Mouse (Mus musculus): ENCODE measurements around the gene Plxdc2. TPM values are rescaled to one million over a fixed set of nuclear protein-coding genes. Genes with fewer than 3 reads are reported as not detected.
"Not testable (repeated sequence)": the region's sequence is repeated elsewhere in the genome, so short reads cannot be mapped to it uniquely, and the experiment has no call there.

Gene Plxdc2
- polyA plus RNA-seq, 1 experiment from 2014 or later, result 27.5 TPM

- Histone ChIP-seq H3K4me1 (replicated peaks) (no peaks in the 10 kb centered on the region), H3K4me2 (no peak overlapping the region), H3K27ac (replicated peaks) (no peak overlapping the region), H3K9me3 (no peaks in the 10 kb centered on the region), H3K36me3 (no peaks in the 10 kb centered on the region), H3K27me3 (no peaks in the 10 kb centered on the region), H3K9ac (no peak overlapping the region), H3K4me3 (no peak overlapping the region)
- no peak for ATAC-seq (ENCODE audit: low FRiP score, low read depth)
- 79% methylated on average over 6 of the region's 6 CpGs for WGBS
Observed at GRCm38 (mm10) chr2:16709885-16710284, 353.8 kb downstream of the Plxdc2 start.

- no peaks in the 10 kb centered on the region for H3K27me3 ChIP-seq
- no peak for ATAC-seq (ENCODE audit: low FRiP score, low read depth)
- no peak overlapping the region for H3K9ac ChIP-seq
- H3K4me1 ChIP-seq (replicated peaks), result no peaks in the 10 kb centered on the region
- no peak overlapping the region for H3K27ac ChIP-seq (replicated peaks)
- H3K4me3 ChIP-seq, result no peak overlapping the region
- no peak overlapping the region for H3K4me2 ChIP-seq
- WGBS, result 85% methylated on average over 5 of the region's 5 CpGs
- no peaks in the 10 kb centered on the region for H3K9me3 ChIP-seq
- H3K36me3 ChIP-seq, result no peaks in the 10 kb centered on the region
Observed at GRCm38 (mm10) chr2:16731033-16731432, 374.9 kb downstream of the Plxdc2 start.

- H3K9me3 ChIP-seq, result no peaks in the 10 kb centered on the region
- no peak for ATAC-seq (ENCODE audit: low FRiP score, low read depth)
- no peaks in the 10 kb centered on the region for H3K27me3 ChIP-seq
- no peak overlapping the region for H3K4me3 ChIP-seq
- no peak overlapping the region for H3K27ac ChIP-seq (replicated peaks)
- no peaks in the 10 kb centered on the region for H3K36me3 ChIP-seq
- H3K9ac ChIP-seq, result no peak overlapping the region
- H3K4me2 ChIP-seq, result no peak overlapping the region
- 94% methylated on average over 2 of the region's 2 CpGs for WGBS
- H3K4me1 ChIP-seq (replicated peaks), result no peaks in the 10 kb centered on the region
Observed at GRCm38 (mm10) chr2:16734381-16734780, 378.3 kb downstream of the Plxdc2 start.

GRCm38 (mm10) chr2:16738241-16738640, 382.1 kb downstream of the Plxdc2 start:
- Histone ChIP-seq H3K36me3 (no peaks in the 10 kb centered on the region), H3K4me2 (no peak overlapping the region), H3K9ac (no peak overlapping the region), H3K27me3 (no peaks in the 10 kb centered on the region), H3K27ac (replicated peaks) (no peak overlapping the region), H3K4me3 (no peak overlapping the region), H3K4me1 (replicated peaks) (no peaks in the 10 kb centered on the region), H3K9me3 (no peaks in the 10 kb centered on the region)
- ATAC-seq (ENCODE audit: low FRiP score, low read depth), result no peak
- WGBS, result 45% methylated on average over 8 of the region's 8 CpGs

- no peaks in the 10 kb centered on the region for H3K9me3 ChIP-seq
- H3K4me2 ChIP-seq, result no peak overlapping the region
- H3K4me1 ChIP-seq (replicated peaks), result no peaks in the 10 kb centered on the region
- ATAC-seq (ENCODE audit: low FRiP score, low read depth), result no peak
- WGBS, result 46% methylated on average over 3 of the region's 3 CpGs
- H3K4me3 ChIP-seq, result no peak overlapping the region
- no peak overlapping the region for H3K27ac ChIP-seq (replicated peaks)
- no peaks in the 10 kb centered on the region for H3K36me3 ChIP-seq
- H3K9ac ChIP-seq, result no peak overlapping the region
- no peaks in the 10 kb centered on the region for H3K27me3 ChIP-seq
Observed at GRCm38 (mm10) chr2:16741813-16742212, 385.7 kb downstream of the Plxdc2 start.

GRCm38 (mm10) chr2:16743568-16743967, 387.5 kb downstream of the Plxdc2 start:
- Histone ChIP-seq H3K27ac (replicated peaks) (no peak overlapping the region), H3K4me1 (replicated peaks) (no peaks in the 10 kb centered on the region), H3K36me3 (no peaks in the 10 kb centered on the region), H3K9me3 (no peaks in the 10 kb centered on the region), H3K9ac (no peak overlapping the region), H3K4me2 (no peak overlapping the region), H3K4me3 (no peak overlapping the region), H3K27me3 (no peaks in the 10 kb centered on the region)
- WGBS, result 71% methylated on average over 3 of the region's 3 CpGs
- no peak for ATAC-seq (ENCODE audit: low FRiP score, low read depth)

- H3K4me3 ChIP-seq, result no peak overlapping the region
- H3K27me3 ChIP-seq, result no peaks in the 10 kb centered on the region
- ATAC-seq (ENCODE audit: low FRiP score, low read depth), result no peak; the same call in 1 of the 2 replicates
- H3K27ac ChIP-seq (replicated peaks), result no peak overlapping the region
- no peak overlapping the region for H3K9ac ChIP-seq
- no peaks in the 10 kb centered on the region for H3K36me3 ChIP-seq
- WGBS, result 69% methylated on average over 4 of the region's 4 CpGs
- H3K4me2 ChIP-seq, result no peak overlapping the region
- no peaks in the 10 kb centered on the region for H3K4me1 ChIP-seq (replicated peaks)
- H3K9me3 ChIP-seq, result no peaks in the 10 kb centered on the region
Observed at GRCm38 (mm10) chr2:16749302-16749909, 393.3 kb downstream of the Plxdc2 start.

- no peaks in the 10 kb centered on the region for H3K4me1 ChIP-seq (replicated peaks)
- no peak overlapping the region for H3K4me2 ChIP-seq
- H3K36me3 ChIP-seq, result no peaks in the 10 kb centered on the region
- H3K27me3 ChIP-seq, result no peaks in the 10 kb centered on the region
- ATAC-seq (ENCODE audit: low FRiP score, low read depth), result no peak
- 83% methylated on average over 2 of the region's 2 CpGs for WGBS
- H3K9me3 ChIP-seq, result no peaks in the 10 kb centered on the region
- H3K9ac ChIP-seq, result no peak overlapping the region
- H3K4me3 ChIP-seq, result no peak overlapping the region
- H3K27ac ChIP-seq (replicated peaks), result no peak overlapping the region
Observed at GRCm38 (mm10) chr2:16757158-16757557, 401.1 kb downstream of the Plxdc2 start.

GRCm38 (mm10) chr2:16759766-16760165, 403.7 kb downstream of the Plxdc2 start:
- Histone ChIP-seq H3K9me3 (no peaks in the 10 kb centered on the region), H3K4me3 (no peak overlapping the region), H3K4me1 (replicated peaks) (no peaks in the 10 kb centered on the region), H3K36me3 (no peaks in the 10 kb centered on the region), H3K9ac (no peak overlapping the region), H3K27me3 (no peaks in the 10 kb centered on the region), H3K4me2 (no peak overlapping the region), H3K27ac (replicated peaks) (no peak overlapping the region)
- 93% methylated on average over 2 of the region's 2 CpGs for WGBS
- ATAC-seq (ENCODE audit: low FRiP score, low read depth), result no peak

- H3K4me2 ChIP-seq; H3K9ac ChIP-seq; H3K27ac ChIP-seq (replicated peaks); H3K36me3 ChIP-seq; H3K4me3 ChIP-seq; H3K9me3 ChIP-seq; ATAC-seq (ENCODE audit: low FRiP score, low read depth); H3K27me3 ChIP-seq: not testable (repeated sequence)
- 98% methylated on average over 5 of the region's 7 CpGs for WGBS
- H3K4me1 ChIP-seq (replicated peaks), result peaks cover 13% of the 10 kb centered on the region; the same call in 1 of the 2 replicates
Observed at GRCm38 (mm10) chr2:16769149-16769548, 413.0 kb downstream of the Plxdc2 start.

- no peaks in the 10 kb centered on the region for H3K27me3 ChIP-seq
- 27% methylated on average over 1 of the region's 1 CpGs for WGBS
- H3K4me1 ChIP-seq (replicated peaks), result peaks cover 13% of the 10 kb centered on the region; the same call in 1 of the 2 replicates
- H3K36me3 ChIP-seq, result no peaks in the 10 kb centered on the region
- H3K9me3 ChIP-seq, result no peaks in the 10 kb centered on the region
- no peak overlapping the region for H3K27ac ChIP-seq (replicated peaks)
- ATAC-seq (ENCODE audit: low FRiP score, low read depth), result no peak
- H3K9ac ChIP-seq, result no peak overlapping the region
- H3K4me2 ChIP-seq, result no peak overlapping the region
- no peak overlapping the region for H3K4me3 ChIP-seq
Observed at GRCm38 (mm10) chr2:16773398-16774113, 417.5 kb downstream of the Plxdc2 start.

GRCm38 (mm10) chr2:16774114-16774433, 418.0 kb downstream of the Plxdc2 start:
- Histone ChIP-seq H3K4me2 (no peak overlapping the region), H3K4me3 (no peak overlapping the region), H3K9ac (no peak overlapping the region), H3K36me3 (no peaks in the 10 kb centered on the region), H3K4me1 (replicated peaks) (peaks cover 13% of the 10 kb centered on the region; the same call in 1 of the 2 replicates), H3K9me3 (no peaks in the 10 kb centered on the region), H3K27me3 (no peaks in the 10 kb centered on the region), H3K27ac (replicated peaks) (no peak overlapping the region)
- WGBS, result 58% methylated on average over 3 of the region's 3 CpGs
- no peak for ATAC-seq (ENCODE audit: low FRiP score, low read depth)

- no peak overlapping the region for H3K27ac ChIP-seq (replicated peaks)
- H3K9me3 ChIP-seq, result no peaks in the 10 kb centered on the region
- H3K4me3 ChIP-seq, result no peak overlapping the region
- ATAC-seq (ENCODE audit: low FRiP score, low read depth), result no peak
- H3K4me1 ChIP-seq (replicated peaks), result no peaks in the 10 kb centered on the region
- H3K4me2 ChIP-seq, result no peak overlapping the region
- no peaks in the 10 kb centered on the region for H3K27me3 ChIP-seq
- no peak overlapping the region for H3K9ac ChIP-seq
- no peaks in the 10 kb centered on the region for H3K36me3 ChIP-seq
Observed at GRCm38 (mm10) chr2:16795283-16795682, 439.2 kb downstream of the Plxdc2 start.

Data from hindbrain, embryonic 15.5 days (tissue).